Mouse (Mus musculus): ENCODE data around the gene Snrnp70.

DNA sequence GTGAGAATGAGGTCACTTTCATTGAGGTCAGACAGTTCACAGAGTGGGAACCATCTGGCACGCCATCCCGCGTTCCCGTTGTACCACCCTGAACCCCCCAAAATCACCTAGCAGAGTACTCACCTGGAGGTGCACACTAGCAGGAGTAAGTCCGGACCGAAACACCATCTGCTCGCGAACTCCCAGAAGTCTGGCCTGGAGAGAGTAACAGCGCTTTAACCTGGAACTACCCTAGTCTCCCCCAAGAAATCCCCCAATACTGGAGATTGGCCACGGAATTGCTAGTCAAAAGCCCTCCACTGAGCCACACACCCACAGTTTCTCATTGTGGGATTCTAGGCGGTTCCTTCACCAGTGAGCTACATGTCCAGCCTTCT is 55.5 kb downstream of the Snrnp70 start:
- no peak for TF ChIP-seq CTCF (IDR thresholded peaks at IDR 0.05; ENCODE audit: extremely low read depth, insufficient read depth, low read length)
- TF ChIP-seq POLR2A (IDR thresholded peaks at IDR 0.05; ENCODE audit: extremely low read depth, insufficient read depth, low read length): no peak

All from cortical plate, adult 2 months (tissue).